Mouse (Mus musculus) midbrain, embryonic 15.5 days (tissue): ENCODE results near the gene Slc39a9. TPM values are rescaled to one million over a fixed set of nuclear protein-coding genes. Genes with fewer than 3 reads are reported as not detected.

Experiments
- ATAC-seq: fragments of 200-750 bp; cut with Nextera tagmentation; replicated peaks from 2 replicates; pipeline ENCODE4 v1.8.0; 2017; ENCODE audit warnings: moderate TSS enrichment
- H3K27ac ChIP-seq: fragments of 300-500 bp; sonication (generic); 2 replicates; pipeline ENCODE4 v1.5.1; 2015; ENCODE audit warnings: mild to moderate bottlenecking, inconsistent platforms
- H3K27me3 ChIP-seq: fragments of 300-500 bp; sonication (generic); replicated peaks from 2 replicates; pipeline ENCODE4 v1.6.1; 2015; ENCODE audit warnings: inconsistent platforms
- H3K36me3 ChIP-seq: fragments of 300-500 bp; sonication (generic); replicated peaks from 2 replicates; pipeline ENCODE4 v1.6.1; 2015; ENCODE audit warnings: inconsistent platforms
- H3K4me1 ChIP-seq: fragments of 300-500 bp; sonication (generic); 2 replicates; pipeline ENCODE4 v1.6.1; 2015; ENCODE audit warnings: inconsistent platforms
- H3K4me2 ChIP-seq: fragments of 300-500 bp; sonication (generic); 2 replicates; pipeline ENCODE4 v1.6.1; 2015; ENCODE audit warnings: inconsistent platforms, mild to moderate bottlenecking, moderate library complexity
- H3K4me3 ChIP-seq: fragments of 300-500 bp; sonication (generic); 2 replicates; pipeline ENCODE4 v1.5.1; 2015; ENCODE audit warnings: mild to moderate bottlenecking, inconsistent platforms
- H3K9ac ChIP-seq: fragments of 300-500 bp; sonication (generic); 2 replicates; pipeline ENCODE4 v1.6.1; 2015; ENCODE audit warnings: mild to moderate bottlenecking, inconsistent platforms
- H3K9me3 ChIP-seq: fragments of 300-500 bp; sonication (generic); 2 replicates; pipeline ENCODE4 v1.6.1; 2016; ENCODE audit warnings: inconsistent platforms
- WGBS: fragments of 180-500 bp; shearing (Covaris S2); methylation state at CpG from one replicate; pipeline ENCODE4 v1.1.7; 2015; ENCODE audit warnings: mixed read lengths; 5-methylcytosine and 5-hydroxymethylcytosine counted together
- polyA plus RNA-seq: library from polyadenylated mRNA; unstranded; fragments of >200 nt; fragmentation: Nextera tagmentation; extraction: Ambion mirVana; gene quantifications from 2 replicates; pipeline ENCODE4 v1.2.1, GENCODE M21; 2015

Slc39a9 gene
- polyA plus RNA-seq, 1 experiment from 2014 or later, result 27.5 TPM

DNA sequence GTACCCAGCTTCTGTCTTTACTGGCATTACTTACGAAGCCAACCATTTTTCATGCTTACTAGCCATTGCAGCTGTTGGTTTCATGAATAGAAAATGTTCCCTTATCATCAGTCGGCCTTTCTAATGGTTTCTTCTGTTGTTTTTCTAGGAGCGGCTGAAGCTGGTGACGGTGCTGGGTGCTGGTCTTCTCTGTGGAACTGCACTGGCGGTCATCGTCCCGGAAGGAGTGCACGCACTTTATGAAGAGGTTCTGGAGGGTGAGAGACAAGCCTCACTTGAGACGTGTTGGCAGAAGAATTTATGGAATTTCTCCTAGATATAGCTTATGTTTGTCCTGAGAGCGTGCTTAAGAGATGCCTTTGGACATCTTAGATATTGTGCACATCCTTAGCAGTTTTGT lies 18.6 kb downstream of the Slc39a9 start:
- WGBS, result 95% methylated on average over 10 of the region's 10 CpGs
- H3K4me3 ChIP-seq, result no peak overlapping the region
- no peak overlapping the region for H3K9ac ChIP-seq
- H3K4me2 ChIP-seq, result no peak overlapping the region
- H3K4me1 ChIP-seq, result no peaks in the 10 kb centered on the region
- no peak for ATAC-seq
- no peaks in the 10 kb centered on the region for H3K27me3 ChIP-seq
- no peaks in the 10 kb centered on the region for H3K9me3 ChIP-seq
- H3K36me3 ChIP-seq, result 0 out of 2 replicates have a peak, but pooled peaks cover 5% of the 10 kb centered on the region
- no peak overlapping the region for H3K27ac ChIP-seq

DNA sequence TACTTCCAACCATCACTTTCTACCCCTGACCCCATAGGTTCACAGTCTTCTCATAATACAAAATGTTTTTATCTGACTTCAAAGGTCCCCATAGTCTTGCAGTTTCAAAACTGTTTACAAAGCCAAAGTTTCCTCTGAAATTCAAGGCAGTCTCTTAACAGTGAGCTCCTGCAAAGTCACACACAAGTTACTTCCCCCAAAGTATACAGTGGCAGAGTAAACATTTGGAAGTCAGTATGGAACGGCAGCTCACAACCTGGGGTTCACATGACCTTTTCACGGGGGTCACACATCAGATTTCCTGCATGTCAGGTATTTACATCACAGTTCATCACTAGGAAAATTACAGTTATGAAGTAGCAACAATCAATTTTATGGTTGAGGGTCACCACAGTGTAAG lies 20.3 kb downstream of the Slc39a9 start:
- no peak for ATAC-seq
- no peak overlapping the region for H3K9ac ChIP-seq
- H3K4me2 ChIP-seq, result no peak overlapping the region
- 90% methylated on average over 2 of the region's 2 CpGs for WGBS
- no peak overlapping the region for H3K27ac ChIP-seq
- H3K27me3 ChIP-seq, result no peaks in the 10 kb centered on the region
- 0 out of 2 replicates have a peak, but pooled peaks cover 8% of the 10 kb centered on the region for H3K36me3 ChIP-seq
- H3K9me3 ChIP-seq, result no peaks in the 10 kb centered on the region
- H3K4me3 ChIP-seq, result no peak overlapping the region
- H3K4me1 ChIP-seq, result no peaks in the 10 kb centered on the region

DNA sequence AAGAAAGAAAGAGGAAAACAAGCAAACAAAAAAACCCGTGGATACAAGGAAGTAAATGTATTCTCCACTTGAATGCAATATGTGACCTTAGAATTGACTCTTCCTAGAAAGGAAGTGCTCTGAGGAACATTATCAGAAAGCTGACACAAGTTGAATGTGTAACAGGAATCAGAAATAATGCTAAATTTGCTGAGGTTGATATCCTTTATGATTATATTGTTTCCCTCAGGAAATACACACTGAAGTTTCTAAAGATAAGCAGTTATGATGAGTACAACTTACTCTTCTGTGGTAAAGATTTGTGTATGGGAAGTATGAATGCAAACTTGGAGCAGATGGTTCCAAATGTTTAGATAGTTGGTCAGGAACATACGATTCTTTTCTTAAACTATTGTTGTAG lies 24.7 kb downstream of the Slc39a9 start:
- no peaks in the 10 kb centered on the region for H3K9me3 ChIP-seq
- H3K27ac ChIP-seq, result no peak overlapping the region
- ATAC-seq, result no peak
- H3K27me3 ChIP-seq, result no peaks in the 10 kb centered on the region
- H3K36me3 ChIP-seq, result 0 out of 2 replicates have a peak, but pooled peaks cover 10% of the 10 kb centered on the region
- H3K4me2 ChIP-seq, result no peak overlapping the region
- H3K9ac ChIP-seq, result no peak overlapping the region
- no peaks in the 10 kb centered on the region for H3K4me1 ChIP-seq
- no peak overlapping the region for H3K4me3 ChIP-seq
- WGBS, result 87% methylated on average over 2 of the region's 2 CpGs

DNA sequence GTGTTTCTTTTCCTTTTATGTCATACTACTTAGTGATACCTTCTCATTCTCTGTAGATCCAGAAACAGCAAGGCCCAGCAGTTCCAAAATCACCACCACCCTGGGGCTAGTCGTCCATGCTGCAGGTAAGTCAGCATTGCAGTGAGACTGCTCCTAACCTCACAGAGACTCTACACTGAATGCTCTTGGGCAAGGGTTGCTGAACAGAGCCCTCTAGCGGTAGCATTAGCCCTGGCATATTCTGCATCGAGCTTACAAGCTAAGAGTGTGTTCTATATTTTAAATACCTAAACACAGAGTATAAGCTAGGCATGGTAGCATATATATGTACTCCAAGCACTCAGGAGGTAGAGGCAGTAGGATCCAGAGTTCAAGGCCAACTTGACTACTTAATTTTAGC lies 29.5 kb downstream of the Slc39a9 start:
- Histone ChIP-seq H3K4me3 (no peak overlapping the region), H3K9me3 (no peaks in the 10 kb centered on the region), H3K36me3 (peaks cover 25% of the 10 kb centered on the region), H3K27me3 (no peaks in the 10 kb centered on the region), H3K4me1 (no peaks in the 10 kb centered on the region), H3K27ac (no peak overlapping the region), H3K9ac (no peak overlapping the region), H3K4me2 (no peak overlapping the region)
- WGBS, result 17% methylated on average over 3 of the region's 3 CpGs
- ATAC-seq, result no peak

DNA sequence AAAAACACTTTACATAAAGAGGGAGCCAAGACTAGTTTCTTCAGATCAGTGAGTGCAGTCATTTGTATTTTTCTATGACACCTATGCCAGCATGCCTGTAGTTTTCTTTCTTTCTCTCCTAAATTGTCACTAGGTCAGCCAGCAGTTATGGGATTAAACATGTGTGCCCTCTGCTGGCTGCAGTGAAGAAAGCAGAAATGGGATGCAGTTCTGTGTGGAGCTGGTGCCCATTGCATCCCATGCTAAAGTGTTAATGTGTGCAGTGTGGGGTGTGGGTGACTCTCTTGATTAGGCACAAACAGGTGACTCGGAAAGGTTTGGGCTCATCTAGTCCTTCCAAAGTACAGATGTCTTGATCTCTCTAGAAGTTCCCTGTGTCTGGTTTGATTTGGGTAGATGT lies 37.7 kb downstream of the Slc39a9 start:
- no peak overlapping the region for H3K4me3 ChIP-seq
- no peaks in the 10 kb centered on the region for H3K27me3 ChIP-seq
- ATAC-seq, result 0 out of 2 replicates have a peak, but pooled peaks have one; percentile 17
- H3K9ac ChIP-seq, result no peak overlapping the region
- no peaks in the 10 kb centered on the region for H3K9me3 ChIP-seq
- no peaks in the 10 kb centered on the region for H3K4me1 ChIP-seq
- H3K36me3 ChIP-seq, result peaks cover 5% of the 10 kb centered on the region
- WGBS, result 86% methylated on average over 1 of the region's 1 CpGs
- no peak overlapping the region for H3K4me2 ChIP-seq
- no peak overlapping the region for H3K27ac ChIP-seq

DNA sequence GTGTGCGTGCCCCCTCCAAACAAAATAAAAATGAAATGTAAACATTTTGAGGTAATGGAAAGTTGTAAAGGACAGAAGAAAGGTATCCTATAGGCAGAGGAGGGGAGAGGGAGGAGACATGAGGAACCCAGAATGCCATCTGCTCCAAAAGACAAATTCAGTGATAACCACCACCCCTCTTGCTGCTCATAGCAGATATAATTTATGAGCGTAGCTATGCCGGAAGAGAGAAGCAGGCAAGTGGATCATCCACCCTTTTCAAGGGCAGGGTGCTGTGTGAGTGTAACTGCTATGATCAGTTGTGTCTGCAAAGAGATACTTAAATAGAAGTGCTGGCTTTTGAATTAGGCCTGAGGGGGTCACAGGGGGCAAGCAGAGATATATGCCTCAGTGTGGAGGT lies 39.9 kb downstream of the Slc39a9 start:
- H3K27me3 ChIP-seq, result no peaks in the 10 kb centered on the region
- H3K27ac ChIP-seq, result no peak overlapping the region
- H3K36me3 ChIP-seq, result no peaks in the 10 kb centered on the region
- no peaks in the 10 kb centered on the region for H3K9me3 ChIP-seq
- no peak overlapping the region for H3K4me3 ChIP-seq
- 94% methylated on average over 3 of the region's 3 CpGs for WGBS
- no peak overlapping the region for H3K4me2 ChIP-seq
- ATAC-seq, result no peak
- H3K9ac ChIP-seq, result no peak overlapping the region
- no peaks in the 10 kb centered on the region for H3K4me1 ChIP-seq

DNA sequence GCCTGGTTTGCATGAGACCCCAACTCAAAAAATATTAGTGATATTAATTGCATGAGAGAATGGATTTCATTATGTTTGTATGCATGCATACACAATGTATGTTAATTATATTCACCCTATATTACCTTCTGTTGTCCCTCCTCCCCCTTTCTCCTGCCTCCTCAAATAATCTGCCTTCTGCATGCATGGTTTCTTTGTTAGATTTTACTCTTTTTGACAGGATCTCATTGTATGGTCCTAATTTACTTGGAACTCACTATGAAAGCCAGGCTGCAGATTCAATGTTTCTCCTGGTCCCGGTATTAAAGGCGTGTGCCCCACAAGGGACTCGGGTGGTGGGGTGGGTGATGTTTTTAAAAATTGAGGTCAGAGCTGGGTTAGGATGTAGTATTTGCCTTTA lies 40.6 kb downstream of the Slc39a9 start:
- WGBS, result 71% methylated on average over 3 of the region's 3 CpGs
- H3K27ac ChIP-seq, result no peak overlapping the region
- no peaks in the 10 kb centered on the region for H3K9me3 ChIP-seq
- H3K4me1 ChIP-seq, result no peaks in the 10 kb centered on the region
- H3K4me2 ChIP-seq, result no peak overlapping the region
- H3K27me3 ChIP-seq, result no peaks in the 10 kb centered on the region
- ATAC-seq, result no peak
- H3K9ac ChIP-seq, result no peak overlapping the region
- H3K4me3 ChIP-seq, result no peak overlapping the region
- no peaks in the 10 kb centered on the region for H3K36me3 ChIP-seq

DNA sequence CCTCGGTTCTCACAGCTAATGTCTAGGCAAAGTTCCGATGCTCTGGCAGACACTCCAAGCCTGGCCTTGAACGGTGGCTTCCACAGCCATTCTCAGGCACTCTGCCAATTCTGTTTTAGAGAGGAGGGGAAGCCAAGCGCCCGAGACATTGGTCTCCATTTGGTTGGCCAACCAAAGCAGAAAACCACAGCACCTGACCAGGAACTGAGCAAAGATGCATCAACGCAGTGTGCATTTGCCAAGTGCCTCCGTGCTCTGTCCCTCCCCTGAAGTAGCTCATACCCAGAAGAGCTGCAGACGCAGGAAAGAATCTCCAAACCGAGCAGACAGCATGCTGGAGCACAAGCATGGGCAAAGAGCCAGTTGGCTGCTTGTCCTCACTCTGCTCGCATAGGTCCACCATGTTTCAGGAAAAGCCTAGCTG lies 44.1 kb downstream of the Slc39a9 start:
- Histone ChIP-seq H3K9me3 (no peaks in the 10 kb centered on the region), H3K4me3 (no peak overlapping the region), H3K4me2 (no peak overlapping the region), H3K4me1 (peaks cover 13% of the 10 kb centered on the region), H3K36me3 (no peaks in the 10 kb centered on the region), H3K9ac (no peak overlapping the region), H3K27ac (no peak overlapping the region), H3K27me3 (peaks cover 24% of the 10 kb centered on the region)
- no peak for ATAC-seq
- WGBS, result 70% methylated on average over 10 of the region's 10 CpGs

DNA sequence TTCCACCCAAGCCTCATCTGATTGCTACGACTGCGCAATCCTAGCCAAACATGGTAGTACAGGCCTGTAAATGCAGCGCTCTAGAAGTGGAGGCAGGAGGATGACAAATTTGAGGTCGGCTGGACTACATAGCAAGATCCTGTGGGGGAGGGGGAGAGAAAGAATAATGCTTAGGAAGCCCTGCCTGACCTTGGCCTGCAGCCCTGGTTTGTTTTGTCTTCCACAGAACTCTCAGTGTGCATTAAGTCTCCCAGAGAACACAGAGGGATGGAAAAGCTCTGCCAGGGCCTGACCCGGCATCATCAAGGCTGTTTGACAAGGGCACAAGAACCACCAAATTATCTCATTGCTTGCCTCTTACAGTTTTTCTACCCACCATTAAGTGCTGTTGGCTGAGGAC lies 46.0 kb downstream of the Slc39a9 start:
- H3K27me3 ChIP-seq, result peaks cover 39% of the 10 kb centered on the region
- no peak overlapping the region for H3K27ac ChIP-seq
- H3K4me1 ChIP-seq, result peaks cover 19% of the 10 kb centered on the region
- no peak overlapping the region for H3K9ac ChIP-seq
- 60% methylated on average over 5 of the region's 5 CpGs for whole genome bisulfite sequencing
- no peaks in the 10 kb centered on the region for H3K9me3 ChIP-seq
- H3K36me3 ChIP-seq, result no peaks in the 10 kb centered on the region
- no peak overlapping the region for H3K4me2 ChIP-seq
- ATAC-seq, result no peak
- no peak overlapping the region for H3K4me3 ChIP-seq

DNA sequence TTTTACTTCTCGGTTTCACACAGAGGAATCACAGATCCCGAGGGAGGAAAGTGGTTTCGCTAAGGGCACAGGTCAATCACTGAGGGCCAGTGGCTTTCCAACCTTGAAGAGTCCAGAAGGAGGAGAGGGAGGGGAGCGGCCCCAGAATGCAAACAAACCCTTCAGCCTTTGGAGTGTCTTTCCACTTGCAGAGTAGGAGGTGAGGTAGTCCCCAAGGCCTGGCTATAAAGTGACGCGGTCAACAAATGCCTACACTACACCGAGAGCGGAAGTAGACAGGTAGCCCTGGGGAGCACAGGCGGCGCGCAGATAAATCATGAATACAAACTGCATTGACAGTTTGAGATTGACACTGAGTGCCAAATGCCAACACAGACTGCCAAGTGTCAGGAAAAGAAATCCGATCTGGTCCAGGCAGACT lies 48.0 kb downstream of the Slc39a9 start:
- Histone ChIP-seq H3K36me3 (no peaks in the 10 kb centered on the region), H3K9me3 (no peaks in the 10 kb centered on the region), H3K27ac (no peak overlapping the region), H3K9ac (no peak overlapping the region), H3K4me3 (no peak overlapping the region), H3K4me1 (peaks cover 19% of the 10 kb centered on the region), H3K4me2 (peak overlapping the region; percentile 64), H3K27me3 (peaks cover 42% of the 10 kb centered on the region)
- ATAC-seq, result no peak
- WGBS, result 12% methylated on average over 12 of the region's 12 CpGs

DNA sequence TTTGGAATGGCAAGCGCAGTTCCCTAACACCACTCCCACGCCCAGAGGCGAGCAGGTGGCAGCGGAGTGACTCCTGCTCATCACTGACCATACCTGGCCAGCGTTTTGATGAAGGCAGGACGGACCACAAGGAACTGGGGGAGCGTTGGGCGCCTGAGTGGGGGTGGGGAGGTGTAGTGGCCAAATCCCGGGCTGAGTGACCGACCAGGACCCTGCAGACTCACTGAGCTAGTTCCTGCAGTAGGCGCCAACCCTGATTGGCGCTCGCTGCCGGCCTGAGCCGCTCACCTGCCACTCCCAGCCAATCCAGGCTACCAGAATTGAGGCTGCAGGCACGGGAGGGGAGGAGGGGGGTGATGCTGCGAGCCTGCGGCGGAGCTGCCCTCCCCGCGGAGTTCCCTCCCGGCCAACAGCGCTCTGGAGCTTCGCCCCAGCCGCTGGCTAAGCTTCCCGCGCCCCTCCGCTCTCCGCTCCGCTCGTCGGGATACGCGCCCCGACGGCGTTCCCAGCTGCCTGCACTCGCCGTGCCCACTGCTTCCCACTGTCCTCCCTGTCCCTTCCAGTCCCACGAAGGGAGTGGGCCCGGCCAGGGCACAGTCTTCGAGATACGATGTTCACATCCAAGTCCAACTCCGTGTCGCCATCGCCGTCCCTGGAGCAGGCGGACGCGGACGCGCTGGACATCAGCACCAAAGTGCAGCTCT lies 48.7 kb downstream of the Slc39a9 start, which contains the start of gene Plekhd1:
Plekhd1 (plus strand) TSS at position 323 of the 704 bp plus-strand sequence.
- Histone ChIP-seq H3K9me3 (no peaks in the 10 kb centered on the region), H3K27me3 (peaks cover 42% of the 10 kb centered on the region), H3K27ac (no peak within 1 kb of the TSS), H3K4me3 (peak within 1 kb of the TSS; percentile 39), H3K36me3 (no peaks in the 10 kb centered on the region), H3K4me1 (peaks cover 19% of the 10 kb centered on the region), H3K9ac (peak within 1 kb of the TSS; percentile 11; the same call in 1 of the 2 replicates), H3K4me2 (peak within 1 kb of the TSS; percentile 64)
- ATAC-seq, result peak; percentile 68
- WGBS, result 1% methylated on average over 52 of the region's 52 CpGs

DNA sequence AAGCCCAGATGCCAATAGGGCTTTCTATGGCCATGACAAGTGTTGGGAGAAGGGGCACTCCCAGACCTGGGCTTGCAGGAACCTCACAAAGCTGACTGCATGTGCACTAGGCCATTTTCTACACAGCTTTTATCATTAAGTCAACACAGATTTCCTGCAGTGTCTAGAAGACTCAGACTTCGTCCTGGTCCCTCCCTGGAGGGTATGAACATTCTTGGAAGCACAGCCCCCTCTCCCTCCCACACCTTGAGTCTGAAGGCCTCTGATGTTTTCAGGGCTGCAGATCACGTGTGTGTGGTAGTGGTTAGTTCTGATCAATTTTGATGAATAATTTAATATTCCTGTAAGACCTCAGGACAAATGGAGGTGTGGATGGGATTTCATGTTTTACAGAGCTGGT lies 50.0 kb downstream of the Slc39a9 start:
- ATAC-seq, result 0 out of 2 replicates have a peak, but pooled peaks have one; percentile 42
- Histone ChIP-seq H3K4me1 (peaks cover 19% of the 10 kb centered on the region), H3K4me3 (no peak overlapping the region), H3K27ac (no peak overlapping the region), H3K36me3 (no peaks in the 10 kb centered on the region), H3K4me2 (no peak overlapping the region), H3K9ac (no peak overlapping the region), H3K27me3 (peaks cover 42% of the 10 kb centered on the region), H3K9me3 (no peaks in the 10 kb centered on the region)
- 49% methylated on average over 2 of the region's 2 CpGs for WGBS

DNA sequence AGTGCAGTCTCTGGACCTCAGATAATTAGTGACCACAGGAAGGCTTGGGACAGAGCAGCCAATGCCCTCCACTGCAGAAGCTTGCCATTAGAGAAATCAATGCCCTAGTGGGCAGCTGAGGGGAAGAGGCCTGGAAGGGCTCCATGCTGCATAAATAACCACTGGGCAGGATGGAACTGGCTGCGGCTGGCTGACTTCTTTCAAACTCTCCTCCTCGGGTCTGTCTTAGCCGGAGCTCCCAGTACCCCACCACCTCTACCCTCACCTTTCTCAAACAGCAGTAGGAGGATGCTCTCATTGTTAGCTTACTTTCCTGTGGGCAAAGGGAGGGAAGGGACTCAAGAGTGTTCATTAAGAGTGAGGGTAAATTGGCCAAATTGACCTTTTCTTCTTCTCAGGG lies 51.3 kb downstream of the Slc39a9 start:
- H3K4me2 ChIP-seq, result no peak overlapping the region
- H3K4me3 ChIP-seq, result no peak overlapping the region
- ATAC-seq, result no peak
- H3K4me1 ChIP-seq, result peaks cover 19% of the 10 kb centered on the region
- H3K36me3 ChIP-seq, result no peaks in the 10 kb centered on the region
- H3K27ac ChIP-seq, result no peak overlapping the region
- no peaks in the 10 kb centered on the region for H3K9me3 ChIP-seq
- no peak overlapping the region for H3K9ac ChIP-seq
- 48% methylated on average over 3 of the region's 3 CpGs for WGBS
- peaks cover 42% of the 10 kb centered on the region for H3K27me3 ChIP-seq
